Mouse (Mus musculus) monocyte, adult 5-6 weeks (primary cell): ENCODE measurements around the gene Rnf208. TPM values are rescaled to one million over a fixed set of nuclear protein-coding genes. Genes with fewer than 3 reads are reported as not detected.
"Not testable (repeated sequence)": the region's sequence is repeated elsewhere in the genome, so short reads cannot be mapped to it uniquely, and the experiment has no call there.

Experiments
- ATAC-seq: fragments of 153-309, 156-312 bp; replicated peaks from 2 replicates; pipeline ENCODE4 v1.8.0; 2017; ENCODE audit warnings: mild to moderate bottlenecking; ENCODE audit not compliant: low TSS enrichment, insufficient number of reproducible peaks, severe bottlenecking, poor library complexity, low FRiP score
- total RNA-seq: library from RNA; stranded (forward); fragments of 200-1000, 200-491, 200-594 nt; gene quantifications from 3 replicates; pipeline ENCODE4 v1.2.3, GENCODE M21; 2017

Gene Rnf208
- total RNA-seq, 1 experiment from 2014 or later, result not detected

DNA sequence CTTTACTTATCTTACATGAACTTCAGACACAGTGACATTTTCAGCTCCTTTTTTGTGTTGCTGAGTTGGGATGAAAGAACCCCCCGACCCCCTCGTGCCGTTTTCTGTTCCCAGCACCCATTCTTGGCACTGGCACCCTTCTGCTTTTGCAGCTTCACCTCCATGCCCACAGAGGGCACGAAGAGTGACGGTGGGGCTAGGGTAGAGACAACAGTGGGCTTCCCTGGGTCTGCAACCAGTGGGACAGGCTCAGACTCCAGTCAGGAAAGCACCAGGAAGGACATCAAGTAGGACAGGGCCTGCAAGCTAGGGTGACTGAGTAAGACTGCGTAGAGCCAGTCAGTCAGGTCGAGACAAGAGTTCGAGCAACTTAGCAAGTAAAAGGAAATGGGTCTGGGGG lies 1.7 kb upstream of the Rnf208 start:
- no peak for ATAC-seq

DNA sequence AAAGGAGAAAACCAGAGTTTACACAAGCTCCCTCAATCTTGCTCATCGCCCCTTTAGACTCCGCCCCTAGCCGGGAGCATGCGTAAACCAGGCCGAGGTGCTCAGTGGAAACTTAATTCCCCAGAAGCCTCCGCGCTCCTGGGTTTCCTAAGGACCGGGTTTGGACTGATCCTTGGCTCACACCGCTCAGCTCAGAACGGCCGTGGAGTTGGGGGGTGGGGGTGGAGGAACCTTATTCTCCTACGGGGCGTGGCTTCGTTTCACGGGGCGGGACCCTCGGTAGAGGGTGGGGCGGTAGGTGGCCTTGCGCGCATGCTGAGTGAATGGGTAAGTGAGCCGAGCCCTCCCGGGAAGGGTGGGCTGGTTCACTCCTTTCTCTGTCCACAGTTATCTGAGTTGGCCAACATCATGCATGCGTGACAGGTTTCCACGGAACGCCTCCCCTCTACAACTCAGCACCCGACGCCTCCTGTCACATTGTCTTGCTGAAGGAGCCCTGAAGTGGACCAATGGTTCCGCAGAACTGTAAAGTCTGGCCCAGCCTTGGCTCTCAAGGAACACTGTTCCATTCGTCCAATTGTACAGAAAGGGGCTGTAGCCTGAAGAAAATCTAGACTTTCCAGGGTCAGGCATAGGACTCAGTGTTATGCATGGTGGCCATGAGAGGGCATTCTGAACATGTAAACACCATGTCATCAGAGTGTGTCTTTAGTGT lies 1.2 kb upstream of the Rnf208 start:
- ATAC-seq, result peak; percentile 45; the same call in 1 of the 2 replicates

DNA sequence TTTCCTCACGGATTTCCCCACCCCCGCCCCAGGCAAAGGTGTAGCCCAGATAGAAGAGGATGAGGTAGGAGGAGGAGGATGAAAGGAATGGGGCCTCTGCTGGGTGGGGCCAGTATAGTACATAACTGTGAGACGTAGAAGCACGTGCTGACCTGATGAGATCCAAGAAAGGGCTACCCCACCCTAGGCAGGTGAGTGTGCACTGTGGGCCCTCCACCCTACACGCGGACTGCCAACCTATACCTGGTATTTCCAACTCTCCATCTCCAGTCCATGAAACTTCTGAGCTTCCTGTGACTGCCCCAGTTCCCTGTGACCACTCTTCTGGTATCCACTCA lies 648 bp upstream of the Rnf208 start:
- no peak for ATAC-seq

- no peak for ATAC-seq
Measured at GRCm38 (mm10) chr2:25243342-25243741, 1.3 kb downstream of the Rnf208 start.

DNA sequence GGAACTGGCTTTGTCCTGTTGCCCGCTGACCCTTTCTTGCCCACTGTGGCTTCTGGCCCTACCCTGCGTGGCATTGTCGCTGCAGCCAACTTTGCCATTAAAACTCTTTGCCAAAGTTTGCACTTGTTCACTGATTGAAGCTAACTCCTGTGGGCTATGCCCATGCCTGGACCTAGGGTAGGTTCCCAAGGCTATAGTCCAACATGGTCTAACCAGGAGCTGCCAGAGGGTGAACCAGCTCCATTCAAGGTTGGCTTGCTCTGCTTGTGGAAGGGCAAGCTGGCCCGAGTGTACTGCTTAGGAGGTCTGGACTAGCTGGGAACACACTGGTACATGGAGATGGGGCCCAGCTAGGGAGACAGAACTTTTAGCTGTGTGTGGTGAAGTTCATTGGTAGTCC lies 2.1 kb downstream of the Rnf208 start:
- ATAC-seq, result no peak

GRCm38 (mm10) chr2:25246183-25247072 lies 4.4 kb downstream of the Rnf208 start, which contains the start of gene AL732309.1:
Gene AL732309.1, minus strand, starts transcription at chr2:25246863.
- ATAC-seq, result no peak

DNA sequence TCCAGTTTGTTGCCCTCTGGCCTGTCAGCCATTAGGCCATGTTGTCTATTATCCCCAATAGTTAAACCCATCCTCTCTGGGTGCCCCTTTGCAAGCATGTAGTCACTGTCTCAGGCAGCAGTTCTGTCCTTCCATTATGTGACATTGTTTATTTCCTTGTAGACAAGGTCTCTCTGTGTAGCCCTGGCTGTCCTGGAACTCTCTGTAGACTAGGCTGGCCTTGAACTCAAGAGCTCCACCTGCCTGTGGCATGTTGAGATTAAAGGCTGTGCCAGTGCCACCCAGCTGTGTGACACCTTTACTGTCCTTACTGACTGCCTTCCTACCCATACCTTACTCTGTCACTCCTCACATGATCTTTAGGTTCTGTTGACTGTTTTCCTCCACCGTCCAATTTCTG lies 10.3 kb downstream of the Rnf208 start:
- no peak for ATAC-seq

- ATAC-seq, result peak; percentile 96
Measured at GRCm38 (mm10) chr2:25255284-25255779, 13.3 kb downstream of the Rnf208 start, which contains the start of gene Tmem203. Gene Tmem203, plus strand, starts transcription at chr2:25255439.

DNA sequence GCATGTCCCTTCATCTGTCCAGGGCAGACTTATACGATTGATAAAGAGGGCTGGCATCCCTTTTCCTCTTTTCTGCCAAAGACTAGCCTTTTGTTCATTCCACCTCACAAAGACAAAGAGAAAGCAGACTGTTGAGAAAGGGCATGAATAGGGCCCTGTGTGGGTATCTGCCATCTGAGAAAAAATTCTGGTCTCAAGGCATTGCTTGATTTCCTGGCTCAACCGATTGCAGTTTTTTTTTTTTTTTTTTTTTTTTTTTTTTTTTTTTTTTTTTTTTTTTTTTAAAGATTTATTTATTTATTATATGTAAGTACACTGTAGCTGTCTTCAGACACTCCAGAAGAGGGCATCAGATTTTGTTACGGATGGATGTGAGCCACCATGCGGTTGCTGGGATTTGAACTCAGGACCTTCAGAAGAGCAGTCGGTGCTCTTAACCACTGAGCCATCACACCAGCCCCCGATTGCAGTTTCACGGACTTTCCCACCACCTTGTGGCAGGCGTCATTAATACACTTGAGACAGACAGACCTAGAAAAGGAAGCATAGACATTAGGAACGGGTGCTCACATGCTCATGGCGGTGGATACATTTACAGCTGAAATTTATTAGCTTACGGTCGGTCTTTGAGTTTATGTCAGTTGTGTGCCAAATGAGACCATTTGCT lies 14.5 kb downstream of the Rnf208 start:
- not testable (repeated sequence) for ATAC-seq

DNA sequence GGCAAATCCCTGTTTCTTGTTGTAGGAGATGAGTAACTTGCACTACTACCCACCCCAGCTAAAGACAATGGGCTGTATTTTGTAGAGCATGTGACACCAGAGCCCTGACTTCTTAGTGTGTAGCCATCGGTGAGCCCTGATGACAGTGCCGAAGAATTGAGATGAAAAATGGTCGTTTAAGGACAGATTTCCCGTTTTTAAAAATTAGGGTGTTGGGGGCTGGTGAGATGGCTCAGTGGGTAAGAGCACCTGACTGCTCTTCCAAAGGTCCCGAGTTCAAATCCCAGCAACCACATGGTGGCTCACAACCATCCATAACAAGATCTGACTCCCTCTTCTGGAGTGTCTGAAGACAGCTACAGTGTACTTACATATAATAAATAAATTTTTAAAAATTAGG lies 15.2 kb downstream of the Rnf208 start:
- ATAC-seq, result not testable (repeated sequence)

DNA sequence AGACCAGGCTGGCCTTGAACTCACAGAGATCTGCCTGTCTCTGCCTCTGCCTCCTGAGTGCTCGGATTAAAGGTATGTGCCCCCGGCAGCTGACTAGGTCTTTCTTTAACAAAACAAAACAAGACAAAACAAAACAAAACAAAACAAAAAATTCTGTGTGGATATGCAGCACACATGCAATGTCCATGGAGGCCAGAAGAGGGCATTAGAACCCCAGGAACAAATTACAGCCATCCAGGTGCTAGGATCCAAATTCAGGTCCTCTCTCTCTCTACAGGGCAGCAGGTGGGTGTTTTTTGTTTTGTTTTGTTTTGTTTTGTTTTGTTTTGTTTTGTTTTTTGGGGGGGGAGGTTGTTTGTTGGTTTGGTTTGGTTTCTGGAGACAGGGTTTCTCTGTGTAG lies 16.8 kb downstream of the Rnf208 start:
- ATAC-seq, result no peak

DNA sequence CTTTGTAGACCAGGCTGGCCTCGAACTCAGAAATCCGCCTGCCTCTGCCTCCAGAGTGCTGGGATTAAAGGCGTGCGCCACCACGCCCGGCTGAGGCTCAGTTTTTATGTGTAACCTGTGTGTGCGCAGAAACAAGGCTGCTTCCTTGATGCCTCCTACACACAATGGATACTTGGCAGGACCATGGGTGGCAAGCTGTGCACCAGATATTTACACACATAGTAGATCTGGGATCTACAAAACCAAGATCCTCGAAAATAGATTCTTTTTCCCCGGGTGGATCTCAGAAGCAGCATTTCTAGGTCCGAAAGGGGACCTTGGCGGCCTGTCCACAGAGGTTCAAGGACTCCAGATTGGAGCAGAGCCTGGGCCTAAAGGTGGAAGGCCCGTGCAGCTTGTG lies 19.8 kb downstream of the Rnf208 start:
- ATAC-seq, result no peak

GRCm38 (mm10) chr2:25262291-25262767 lies 20.3 kb downstream of the Rnf208 start, which contains the start of gene Tprn:
Gene Tprn, plus strand, starts transcription at chr2:25262618.
- peak; percentile 98 for ATAC-seq

GRCm38 (mm10) chr2:25262795-25263622 lies 21.0 kb downstream of the Rnf208 start:
- no peak for ATAC-seq

GRCm38 (mm10) chr2:25263623-25264285 lies 21.7 kb downstream of the Rnf208 start:
- no peak for ATAC-seq

- no peak for ATAC-seq
Measured at GRCm38 (mm10) chr2:25264286-25264660, 22.2 kb downstream of the Rnf208 start.

DNA sequence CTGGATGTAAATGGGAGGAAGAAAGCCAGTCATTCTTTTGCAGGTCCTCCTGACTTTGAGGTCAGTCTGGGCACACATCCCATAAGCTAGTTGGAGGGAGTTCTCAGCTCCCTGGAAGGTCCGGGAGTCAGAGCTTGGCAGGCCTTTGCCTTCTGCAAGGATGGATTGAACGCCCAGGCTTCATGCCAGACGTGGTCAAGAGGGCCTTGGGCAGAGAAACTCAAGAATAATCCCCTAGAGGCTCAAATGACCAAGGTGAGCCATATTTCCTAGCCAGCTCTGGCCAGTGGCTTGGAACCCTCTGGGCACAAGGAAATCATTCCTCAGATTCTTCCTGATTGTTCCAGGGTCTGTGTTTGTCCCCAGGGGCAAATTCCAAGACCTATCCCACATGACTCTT lies 22.8 kb downstream of the Rnf208 start:
- no peak for ATAC-seq
